Mouse (Mus musculus): ENCODE measurements around the gene Fhl1. TPM values are rescaled to one million over a fixed set of nuclear protein-coding genes. Genes with fewer than 3 reads are reported as not detected.

The Fhl1 gene
- polyA plus RNA-seq, 1 experiment from 2014 or later, result 80.1 TPM

GRCm38 (mm10) chrX:56736226-56736625 lies 4.6 kb downstream of the Fhl1 start:
- DNase-seq (ENCODE audit: low spot score) (no peak), ATAC-seq (replicated peaks; ENCODE audit: low FRiP score) (no peak)
- no peak overlapping the region for H3K9ac ChIP-seq (ENCODE audit: low read length)
- H3K9me3 ChIP-seq (ENCODE audit: control insufficient read depth, low read length), result no peaks in the 10 kb centered on the region
- no peak overlapping the region for H3K27ac ChIP-seq (ENCODE audit: low read depth, low read length)
- no peaks in the 10 kb centered on the region for H3K36me3 ChIP-seq (ENCODE audit: control insufficient read depth, insufficient read depth, low read length)
- no peak overlapping the region for H3K4me3 ChIP-seq (ENCODE audit: low read depth, low read length)
- 50% methylated on average over 1 of the region's 1 CpGs for WGBS
- 0 out of 2 replicates have a peak, but pooled peaks cover 2% of the 10 kb centered on the region for H3K4me1 ChIP-seq (replicated peaks; ENCODE audit: control insufficient read depth, insufficient read depth, low read length)
- no peaks in the 10 kb centered on the region for H3K27me3 ChIP-seq (ENCODE audit: control insufficient read depth, insufficient read depth, low read length)
- H3K4me2 ChIP-seq (ENCODE audit: low read depth, low read length, severe bottlenecking), result no peak overlapping the region

GRCm38 (mm10) chrX:56737848-56738554 lies 6.4 kb downstream of the Fhl1 start:
- WGBS, result 68% methylated on average over 5 of the region's 5 CpGs
- 0 out of 2 replicates have a peak, but pooled peaks cover 2% of the 10 kb centered on the region for H3K4me1 ChIP-seq (replicated peaks; ENCODE audit: control insufficient read depth, insufficient read depth, low read length)
- ATAC-seq (replicated peaks; ENCODE audit: low FRiP score) (no peak), DNase-seq (ENCODE audit: low spot score) (no peak)
- H3K4me2 ChIP-seq (ENCODE audit: low read depth, low read length, severe bottlenecking), result no peak overlapping the region
- H3K27ac ChIP-seq (ENCODE audit: low read depth, low read length), result no peak overlapping the region
- no peaks in the 10 kb centered on the region for H3K36me3 ChIP-seq (ENCODE audit: control insufficient read depth, insufficient read depth, low read length)
- no peak overlapping the region for H3K4me3 ChIP-seq (ENCODE audit: low read depth, low read length)
- no peaks in the 10 kb centered on the region for H3K27me3 ChIP-seq (ENCODE audit: control insufficient read depth, insufficient read depth, low read length)
- H3K9ac ChIP-seq (ENCODE audit: low read length), result no peak overlapping the region
- no peaks in the 10 kb centered on the region for H3K9me3 ChIP-seq (ENCODE audit: control insufficient read depth, low read length)

- Histone ChIP-seq H3K4me1 (replicated peaks; ENCODE audit: control insufficient read depth, insufficient read depth, low read length) (0 out of 2 replicates have a peak, but pooled peaks cover 2% of the 10 kb centered on the region), H3K36me3 (ENCODE audit: control insufficient read depth, insufficient read depth, low read length) (no peaks in the 10 kb centered on the region), H3K27ac (ENCODE audit: low read depth, low read length) (no peak overlapping the region), H3K4me3 (ENCODE audit: low read depth, low read length) (no peak overlapping the region), H3K9me3 (ENCODE audit: control insufficient read depth, low read length) (no peaks in the 10 kb centered on the region), H3K4me2 (ENCODE audit: low read depth, low read length, severe bottlenecking) (no peak overlapping the region), H3K9ac (ENCODE audit: low read length) (no peak overlapping the region), H3K27me3 (ENCODE audit: control insufficient read depth, insufficient read depth, low read length) (no peaks in the 10 kb centered on the region)
- WGBS, result 71% methylated on average over 3 of the region's 3 CpGs
- ATAC-seq (replicated peaks; ENCODE audit: low FRiP score) (no peak), DNase-seq (ENCODE audit: low spot score) (no peak)
Measured at GRCm38 (mm10) chrX:56741428-56741827, 9.8 kb downstream of the Fhl1 start.

GRCm38 (mm10) chrX:56751536-56751935 lies 19.9 kb downstream of the Fhl1 start:
- H3K27ac ChIP-seq (ENCODE audit: low read depth, low read length), result no peak overlapping the region
- DNase-seq (ENCODE audit: low spot score) (no peak), ATAC-seq (replicated peaks; ENCODE audit: low FRiP score) (no peak)
- WGBS, result 64% methylated on average over 4 of the region's 4 CpGs
- no peaks in the 10 kb centered on the region for H3K9me3 ChIP-seq (ENCODE audit: control insufficient read depth, low read length)
- H3K4me1 ChIP-seq (replicated peaks; ENCODE audit: control insufficient read depth, insufficient read depth, low read length), result no peaks in the 10 kb centered on the region
- no peaks in the 10 kb centered on the region for H3K27me3 ChIP-seq (ENCODE audit: control insufficient read depth, insufficient read depth, low read length)
- no peaks in the 10 kb centered on the region for H3K36me3 ChIP-seq (ENCODE audit: control insufficient read depth, insufficient read depth, low read length)
- H3K4me2 ChIP-seq (ENCODE audit: low read depth, low read length, severe bottlenecking), result no peak overlapping the region
- no peak overlapping the region for H3K4me3 ChIP-seq (ENCODE audit: low read depth, low read length)
- no peak overlapping the region for H3K9ac ChIP-seq (ENCODE audit: low read length)

- H3K27ac ChIP-seq (ENCODE audit: low read depth, low read length), result no peak overlapping the region
- H3K4me1 ChIP-seq (replicated peaks; ENCODE audit: control insufficient read depth, insufficient read depth, low read length), result no peaks in the 10 kb centered on the region
- no peak for DNase-seq (ENCODE audit: low spot score)
- H3K9me3 ChIP-seq (ENCODE audit: control insufficient read depth, low read length), result no peaks in the 10 kb centered on the region
- no peaks in the 10 kb centered on the region for H3K36me3 ChIP-seq (ENCODE audit: control insufficient read depth, insufficient read depth, low read length)
- no peak overlapping the region for H3K9ac ChIP-seq (ENCODE audit: low read length)
- H3K4me3 ChIP-seq (ENCODE audit: low read depth, low read length), result no peak overlapping the region
- H3K4me2 ChIP-seq (ENCODE audit: low read depth, low read length, severe bottlenecking), result no peak overlapping the region
- no peak for ATAC-seq (replicated peaks; ENCODE audit: low FRiP score)
- WGBS, result 84% methylated on average over 6 of the region's 6 CpGs
- H3K27me3 ChIP-seq (ENCODE audit: control insufficient read depth, insufficient read depth, low read length), result no peaks in the 10 kb centered on the region
Measured at GRCm38 (mm10) chrX:56752144-56752543, 20.6 kb downstream of the Fhl1 start.

- DNase-seq (ENCODE audit: low spot score) (no peak), ATAC-seq (replicated peaks; ENCODE audit: low FRiP score) (no peak)
- Histone ChIP-seq H3K27me3 (ENCODE audit: control insufficient read depth, insufficient read depth, low read length) (no peaks in the 10 kb centered on the region), H3K9ac (ENCODE audit: low read length) (no peak overlapping the region), H3K36me3 (ENCODE audit: control insufficient read depth, insufficient read depth, low read length) (no peaks in the 10 kb centered on the region), H3K4me3 (ENCODE audit: low read depth, low read length) (no peak overlapping the region), H3K27ac (ENCODE audit: low read depth, low read length) (no peak overlapping the region), H3K9me3 (ENCODE audit: control insufficient read depth, low read length) (no peaks in the 10 kb centered on the region), H3K4me2 (ENCODE audit: low read depth, low read length, severe bottlenecking) (no peak overlapping the region), H3K4me1 (replicated peaks; ENCODE audit: control insufficient read depth, insufficient read depth, low read length) (no peaks in the 10 kb centered on the region)
- WGBS, result 82% methylated on average over 8 of the region's 8 CpGs
Measured at GRCm38 (mm10) chrX:56753317-56754289, 22.0 kb downstream of the Fhl1 start.

GRCm38 (mm10) chrX:56755646-56756045 lies 24.1 kb downstream of the Fhl1 start:
- Histone ChIP-seq H3K36me3 (ENCODE audit: control insufficient read depth, insufficient read depth, low read length) (no peaks in the 10 kb centered on the region), H3K27ac (ENCODE audit: low read depth, low read length) (no peak overlapping the region), H3K9me3 (ENCODE audit: control insufficient read depth, low read length) (no peaks in the 10 kb centered on the region), H3K4me1 (replicated peaks; ENCODE audit: control insufficient read depth, insufficient read depth, low read length) (no peaks in the 10 kb centered on the region), H3K4me3 (ENCODE audit: low read depth, low read length) (no peak overlapping the region), H3K4me2 (ENCODE audit: low read depth, low read length, severe bottlenecking) (no peak overlapping the region), H3K27me3 (ENCODE audit: control insufficient read depth, insufficient read depth, low read length) (no peaks in the 10 kb centered on the region), H3K9ac (ENCODE audit: low read length) (no peak overlapping the region)
- WGBS, result 48% methylated on average over 2 of the region's 2 CpGs
- DNase-seq (ENCODE audit: low spot score) (peak; percentile 52), ATAC-seq (replicated peaks; ENCODE audit: low FRiP score) (no peak)

GRCm38 (mm10) chrX:56756352-56756751 lies 24.8 kb downstream of the Fhl1 start:
- Histone ChIP-seq H3K4me2 (ENCODE audit: low read depth, low read length, severe bottlenecking) (no peak overlapping the region), H3K4me3 (ENCODE audit: low read depth, low read length) (no peak overlapping the region), H3K27me3 (ENCODE audit: control insufficient read depth, insufficient read depth, low read length) (no peaks in the 10 kb centered on the region), H3K9ac (ENCODE audit: low read length) (no peak overlapping the region), H3K36me3 (ENCODE audit: control insufficient read depth, insufficient read depth, low read length) (no peaks in the 10 kb centered on the region), H3K4me1 (replicated peaks; ENCODE audit: control insufficient read depth, insufficient read depth, low read length) (no peaks in the 10 kb centered on the region), H3K9me3 (ENCODE audit: control insufficient read depth, low read length) (no peaks in the 10 kb centered on the region), H3K27ac (ENCODE audit: low read depth, low read length) (no peak overlapping the region)
- ATAC-seq (replicated peaks; ENCODE audit: low FRiP score) (no peak), DNase-seq (ENCODE audit: low spot score) (no peak)
- 84% methylated on average over 7 of the region's 7 CpGs for WGBS

Measured in forebrain, embryonic 11.5 days (tissue).